Mouse (Mus musculus) hindbrain, postnatal 0 days (tissue): ENCODE results near the gene Dusp7. TPM values are rescaled to one million over a fixed set of nuclear protein-coding genes. Genes with fewer than 3 reads are reported as not detected.

Source experiments
- ATAC-seq: fragments of 200-750 bp; cut with Nextera tagmentation; 2 replicates; pipeline ENCODE4 v1.8.0; 2017; ENCODE audit warnings: mild to moderate bottlenecking, moderate TSS enrichment, moderate library complexity
- DNase-seq: peaks from one replicate; pipeline ENCODE4 v3.0.0-alpha.2; 2015; ENCODE audit warnings: low spot score
- H3K27ac ChIP-seq: fragments of 300-500 bp; sonication (generic); 2 replicates; pipeline ENCODE4 v1.5.1; 2014; ENCODE audit warnings: mild to moderate bottlenecking
- H3K27me3 ChIP-seq: fragments of 300-500 bp; sonication (generic); 2 replicates; pipeline ENCODE4 v1.6.1; 2014; ENCODE audit warnings: low read length, mixed read lengths; ENCODE audit not compliant: insufficient read depth
- H3K36me3 ChIP-seq: fragments of 300-500 bp; sonication (generic); 2 replicates; pipeline ENCODE4 v1.6.1; 2014; ENCODE audit warnings: low read length, mixed read lengths; ENCODE audit not compliant: insufficient read depth
- H3K4me1 ChIP-seq: fragments of 300-500 bp; sonication (generic); 2 replicates; pipeline ENCODE4 v1.6.1; 2014; ENCODE audit warnings: antibody characterized with exemption, low read length, mixed read lengths; ENCODE audit not compliant: insufficient read depth
- H3K4me2 ChIP-seq: fragments of 300-500 bp; sonication (generic); 2 replicates; pipeline ENCODE4 v1.6.1; 2014; ENCODE audit warnings: low read depth, mild to moderate bottlenecking, low read length, moderate library complexity, mixed read lengths
- H3K4me3 ChIP-seq: fragments of 300-500 bp; sonication (generic); 2 replicates; pipeline ENCODE4 v1.5.1; 2014; ENCODE audit warnings: low read length
- H3K9ac ChIP-seq: fragments of 300-500 bp; sonication (generic); replicated peaks from 2 replicates; pipeline ENCODE4 v1.6.1; 2014; ENCODE audit warnings: mild to moderate bottlenecking, low read length, moderate library complexity, mixed read lengths
- H3K9me3 ChIP-seq: fragments of 300-500 bp; sonication (generic); 2 replicates; pipeline ENCODE4 v1.6.1; 2016; ENCODE audit warnings: low read length, mixed read lengths
- CTCF ChIP-seq: IDR thresholded peaks from 2 replicates; pipeline ENCODE4 v1.5.1; 2016; ENCODE audit warnings: antibody characterized with exemption, control low read depth, low read depth
- WGBS: fragments of 180-500 bp; shearing (Covaris S2); extraction: QIAGEN DNeasy Blood & Tissue Kit; methylation state at CpG from one replicate; pipeline ENCODE4 v1.1.7; 2014; 5-methylcytosine and 5-hydroxymethylcytosine counted together
- polyA plus RNA-seq: library from polyadenylated mRNA; unstranded; fragments of >200 nt; fragmentation: Nextera tagmentation; extraction: Ambion mirVana; gene quantifications from 2 replicates; pipeline ENCODE4 v1.2.1, GENCODE M21; 2015
- total RNA-seq: library from RNA; depleted of rRNA; stranded (reverse); fragments of >200 nt; gene quantifications from 2 replicates; pipeline ENCODE4 v1.2.3, GENCODE M21; 2014

Gene Dusp7
- total and polyA plus RNA-seq, 2 experiments from 2014 or later: 13.7 to 66.4 TPM

DNA sequence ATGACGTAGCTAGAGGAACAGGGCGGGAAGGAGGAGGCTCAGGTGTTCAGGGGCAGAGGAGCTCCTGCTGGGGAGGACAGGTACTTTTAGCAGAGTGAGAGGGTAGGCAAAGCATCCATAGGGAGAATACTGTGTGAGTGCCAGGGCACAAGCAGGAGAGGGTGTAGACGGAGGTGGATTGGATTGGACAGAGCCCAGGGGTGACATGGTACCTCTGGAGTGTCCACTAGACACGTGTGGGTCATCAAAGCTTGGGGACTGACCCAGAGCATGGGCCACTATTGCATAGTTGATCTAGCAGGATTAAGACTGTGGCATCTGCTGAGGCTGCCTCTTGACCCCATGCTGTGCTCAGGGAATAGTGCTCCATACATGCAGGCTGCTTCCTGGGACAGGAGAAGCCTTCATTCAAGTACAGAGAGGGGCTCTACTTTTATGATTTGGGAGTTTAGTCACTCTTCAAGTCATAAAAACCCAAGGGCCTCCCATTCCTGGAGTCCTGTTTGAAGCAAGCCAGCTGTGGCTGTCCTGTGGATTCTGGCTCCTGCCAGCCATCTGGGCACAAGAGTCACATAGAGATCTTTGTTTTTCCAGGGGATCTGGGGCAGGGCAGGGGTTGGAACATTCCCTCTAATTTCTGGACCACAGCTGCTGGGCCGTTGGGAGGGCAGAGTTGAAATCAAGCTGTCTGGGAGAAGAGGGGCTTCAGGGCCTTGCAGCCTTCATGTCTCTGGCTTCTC is 39.5 kb upstream of the Dusp7 start:
- no peak for DNase-seq
- no peak overlapping the region for H3K27ac ChIP-seq
- no peaks in the 10 kb centered on the region for H3K36me3 ChIP-seq
- H3K4me3 ChIP-seq: no peak overlapping the region
- no peak for TF ChIP-seq CTCF
- no peak for ATAC-seq
- 72% methylated on average over 5 of the region's 5 CpGs for WGBS
- no peak overlapping the region for H3K4me2 ChIP-seq
- H3K4me1 ChIP-seq: 0 out of 2 replicates have a peak, but pooled peaks cover 2% of the 10 kb centered on the region
- H3K9me3 ChIP-seq: no peaks in the 10 kb centered on the region
- no peaks in the 10 kb centered on the region for H3K27me3 ChIP-seq
- no peak overlapping the region for H3K9ac ChIP-seq

DNA sequence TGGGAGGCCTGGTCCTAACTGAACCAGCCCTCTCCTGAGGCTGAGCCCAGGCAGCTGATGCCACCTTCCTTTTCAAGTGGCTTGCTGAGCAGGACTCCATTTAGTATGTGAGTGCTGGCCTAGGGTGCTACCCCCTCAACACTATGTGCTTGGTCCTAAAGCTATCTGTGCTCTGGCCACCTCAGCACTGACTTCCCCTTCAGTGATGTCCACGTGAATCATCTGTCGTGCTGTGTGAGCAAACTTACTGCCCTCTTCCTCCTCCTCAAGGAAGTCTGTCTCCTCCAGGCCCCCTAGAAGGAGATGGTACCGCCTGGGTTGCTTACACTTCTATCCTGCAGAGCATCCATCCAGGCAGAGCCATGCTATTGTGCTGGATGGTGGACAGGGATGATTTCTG is 35.7 kb upstream of the Dusp7 start:
- DNase-seq: no peak

DNA sequence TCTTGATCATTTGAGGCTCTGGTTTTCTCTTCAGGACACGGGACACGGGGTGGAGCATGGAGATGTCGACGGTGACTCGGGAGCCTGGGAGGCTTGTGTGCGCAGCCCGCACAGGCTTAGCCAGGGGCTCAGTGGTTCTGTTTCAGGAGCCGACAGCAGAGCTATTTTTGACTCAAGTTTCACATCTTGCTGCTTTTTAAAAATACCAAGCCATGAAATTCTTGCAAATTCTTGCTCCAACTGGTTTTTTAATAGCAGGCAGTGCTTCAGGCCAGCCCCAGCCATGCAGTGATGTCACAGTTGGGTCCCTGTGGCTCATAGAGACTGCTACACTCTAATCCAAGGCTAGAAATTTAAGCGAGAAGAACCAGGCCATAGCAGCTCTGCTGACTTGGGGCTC is 30.8 kb upstream of the Dusp7 start:
- H3K4me3 ChIP-seq: no peak overlapping the region
- DNase-seq: no peak
- peak overlapping the region; percentile 56; the same call in 1 of the 2 replicates for H3K27ac ChIP-seq
- WGBS: 72% methylated on average over 9 of the region's 9 CpGs
- H3K9ac ChIP-seq: no peak overlapping the region
- no peaks in the 10 kb centered on the region for H3K27me3 ChIP-seq
- H3K4me2 ChIP-seq: no peak overlapping the region
- ATAC-seq: no peak
- TF ChIP-seq CTCF: no peak
- H3K4me1 ChIP-seq: peaks cover 13% of the 10 kb centered on the region
- H3K36me3 ChIP-seq: no peaks in the 10 kb centered on the region
- H3K9me3 ChIP-seq: no peaks in the 10 kb centered on the region

More for the DNA sequence above, 35.7 kb upstream of the Dusp7 start:
- H3K4me2 ChIP-seq: no peak overlapping the region
- no peak overlapping the region for H3K9ac ChIP-seq
- WGBS: 71% methylated on average over 3 of the region's 3 CpGs
- ATAC-seq: no peak
- no peaks in the 10 kb centered on the region for H3K4me1 ChIP-seq
- no peak for TF ChIP-seq CTCF
- H3K36me3 ChIP-seq: no peaks in the 10 kb centered on the region
- no peak overlapping the region for H3K27ac ChIP-seq
- no peak overlapping the region for H3K4me3 ChIP-seq
- H3K9me3 ChIP-seq: no peaks in the 10 kb centered on the region
- H3K27me3 ChIP-seq: no peaks in the 10 kb centered on the region

DNA sequence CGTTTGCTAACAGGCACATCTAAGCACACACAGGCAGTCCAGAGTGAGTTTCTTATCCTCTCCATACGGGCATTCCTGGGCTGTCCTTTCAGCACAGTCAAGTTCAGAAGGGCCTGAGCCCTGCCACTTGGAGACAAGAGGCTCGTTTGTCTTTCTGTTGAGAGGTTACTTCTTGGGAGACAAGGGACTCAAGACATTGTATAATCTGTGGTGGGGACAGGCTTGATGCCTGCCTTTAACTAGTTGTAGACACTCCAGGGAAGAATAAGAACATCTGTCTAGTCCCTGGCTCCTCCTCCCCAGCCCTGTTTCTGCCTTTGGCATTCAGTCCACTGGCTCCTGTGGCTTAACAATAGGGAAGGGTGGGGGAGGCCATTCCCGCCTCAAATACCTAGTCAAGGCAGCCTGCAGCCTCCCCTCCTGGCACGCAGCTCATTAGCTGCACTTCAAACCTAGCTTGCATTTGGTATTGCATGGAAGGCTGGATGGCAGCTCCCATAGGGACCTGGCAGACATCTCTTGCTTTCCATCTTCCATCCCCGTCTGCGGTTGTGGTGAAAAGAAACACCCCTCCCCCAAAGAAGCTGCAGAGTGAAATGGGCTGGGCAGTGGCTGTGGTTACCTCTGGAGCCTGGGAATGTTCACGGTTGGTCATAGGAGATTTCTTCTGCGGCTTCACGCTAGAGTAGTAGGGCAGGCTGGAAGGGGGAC is 29.8 kb upstream of the Dusp7 start:
- peak; percentile 46 for DNase-seq
- Histone ChIP-seq H3K4me1 (peaks cover 13% of the 10 kb centered on the region), H3K4me2 (no peak overlapping the region), H3K27me3 (no peaks in the 10 kb centered on the region), H3K9ac (no peak overlapping the region), H3K4me3 (no peak overlapping the region), H3K9me3 (no peaks in the 10 kb centered on the region), H3K36me3 (no peaks in the 10 kb centered on the region), H3K27ac (peak overlapping the region; percentile 56)
- no peak for TF ChIP-seq CTCF
- 9% methylated on average over 10 of the region's 10 CpGs for WGBS
- peak; percentile 31 for ATAC-seq

DNA sequence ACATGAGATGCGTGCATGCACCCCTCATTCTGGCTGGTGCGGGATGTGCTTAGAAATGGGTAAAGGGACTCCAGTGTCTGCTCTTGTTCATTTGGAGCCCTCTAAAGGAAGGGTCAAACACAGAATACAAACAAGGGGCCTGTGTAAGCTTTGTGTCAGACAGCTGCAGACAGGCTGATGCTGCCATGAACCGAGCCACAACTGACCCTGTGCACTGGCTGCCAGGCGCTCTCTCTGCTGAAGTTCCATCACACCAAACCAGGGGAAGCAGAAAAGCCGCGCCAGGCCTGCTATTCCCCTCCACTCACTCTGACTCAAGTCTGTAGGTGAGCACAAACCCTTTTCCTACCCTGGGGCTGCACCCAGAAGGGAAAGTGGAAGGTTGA is 29.3 kb upstream of the Dusp7 start:
- Histone ChIP-seq H3K9me3 (no peaks in the 10 kb centered on the region), H3K4me1 (peaks cover 13% of the 10 kb centered on the region), H3K27ac (peak overlapping the region; percentile 56; the same call in 1 of the 2 replicates), H3K27me3 (no peaks in the 10 kb centered on the region), H3K4me2 (no peak overlapping the region), H3K9ac (no peak overlapping the region), H3K36me3 (no peaks in the 10 kb centered on the region), H3K4me3 (no peak overlapping the region)
- no peak for TF ChIP-seq CTCF
- DNase-seq: no peak
- WGBS: 50% methylated on average over 6 of the region's 6 CpGs
- 0 out of 2 replicates have a peak, but pooled peaks have one; percentile 41 for ATAC-seq

DNA sequence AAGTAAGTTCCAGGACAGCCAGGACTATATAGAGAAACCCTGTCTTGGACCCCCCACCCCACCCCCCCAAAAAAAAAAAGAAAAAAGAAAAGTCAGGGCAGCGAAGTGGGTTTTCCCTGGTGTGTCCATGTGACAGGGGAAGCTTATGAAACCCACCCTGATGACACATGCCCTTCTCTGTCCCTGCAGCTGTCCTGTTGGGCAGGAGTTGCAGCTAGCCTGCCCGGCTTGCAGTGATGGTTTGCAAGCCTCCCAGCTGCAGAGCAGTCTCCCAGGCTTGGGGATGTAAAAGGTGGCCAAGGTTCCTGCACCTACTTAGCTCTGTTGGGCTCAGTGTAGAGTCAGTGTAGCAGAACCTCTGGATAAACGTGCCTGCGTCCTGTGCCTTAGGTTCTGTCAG is 28.7 kb upstream of the Dusp7 start:
- Histone ChIP-seq H3K36me3 (no peaks in the 10 kb centered on the region), H3K4me3 (no peak overlapping the region), H3K9ac (no peak overlapping the region), H3K4me1 (peaks cover 13% of the 10 kb centered on the region), H3K27ac (no peak overlapping the region), H3K4me2 (no peak overlapping the region), H3K27me3 (no peaks in the 10 kb centered on the region), H3K9me3 (no peaks in the 10 kb centered on the region)
- no peak for DNase-seq
- no peak for TF ChIP-seq CTCF
- 92% methylated on average over 4 of the region's 4 CpGs for WGBS
- no peak for ATAC-seq
